Mouse (Mus musculus) erythroblast, embryonic 14.5 days (primary cell): ENCODE data around the gene Fa2h.

Source experiments
- GATA1 ChIP-seq: IDR thresholded peaks from 2 replicates; pipeline ENCODE4 v1.6.1; 2012; ENCODE audit warnings: low read length, inconsistent platforms, mixed read lengths
- TAL1 ChIP-seq: IDR thresholded peaks from 3 replicates; pipeline ENCODE4 v1.6.1; 2012; ENCODE audit warnings: low read length, inconsistent platforms, mixed read lengths

- TF ChIP-seq GATA1 (no peak), TAL1 (no peak)
Measured at GRCm38 (mm10) chr8:111357433-111357832, 36.2 kb downstream of the Fa2h start.
